Mouse (Mus musculus): ENCODE data around the gene Acd. TPM values are rescaled to one million over a fixed set of nuclear protein-coding genes. Genes with fewer than 3 reads are reported as not detected.

Gene Acd
- total RNA-seq, 2 experiments from 2014 or later, result 42.8 to 43.5 TPM

- DNase-seq (ENCODE audit: low spot score in 2 of 2), result no peak
Observed at GRCm38 (mm10) chr8:105702731-105703415, 2.0 kb upstream of the Acd start.

GRCm38 (mm10) chr8:105702001-105702401 is 1.1 kb upstream of the Acd start:
- DNase-seq (ENCODE audit: low spot score in 2 of 2), result no peak

- DNase-seq (ENCODE audit: low spot score in 2 of 2), result no peak
Observed at GRCm38 (mm10) chr8:105700566-105700965, 336 bp downstream of the Acd start.

GRCm38 (mm10) chr8:105699488-105700215 is 1.2 kb downstream of the Acd start:
- no peak for DNase-seq (ENCODE audit: low spot score in 2 of 2)

- DNase-seq (ENCODE audit: low spot score in 2 of 2), result no peak
Observed at GRCm38 (mm10) chr8:105698734-105699133, 2.2 kb downstream of the Acd start.

GRCm38 (mm10) chr8:105697196-105697780 is 3.6 kb downstream of the Acd start:
- no peak for DNase-seq (ENCODE audit: low spot score in 2 of 2)

- no peak for DNase-seq (ENCODE audit: low spot score in 2 of 2)
Observed at GRCm38 (mm10) chr8:105695080-105695780, 5.7 kb downstream of the Acd start.

GRCm38 (mm10) chr8:105694051-105694799 is 6.7 kb downstream of the Acd start:
- DNase-seq (ENCODE audit: low spot score in 2 of 2), result peak in 1 of 2 experiments; percentile 58

- DNase-seq (ENCODE audit: low spot score in 2 of 2), result peak; percentile 72 to 77
Observed at GRCm38 (mm10) chr8:105693648-105694047, 7.3 kb downstream of the Acd start.

- no peak for DNase-seq (ENCODE audit: low spot score in 2 of 2)
Observed at GRCm38 (mm10) chr8:105692449-105693182, 8.3 kb downstream of the Acd start.

GRCm38 (mm10) chr8:105690978-105691377 is 9.9 kb downstream of the Acd start:
- DNase-seq (ENCODE audit: low spot score in 2 of 2), result no peak

- no peak for DNase-seq (ENCODE audit: low spot score in 2 of 2)
Observed at GRCm38 (mm10) chr8:105689983-105690360, 10.9 kb downstream of the Acd start.

GRCm38 (mm10) chr8:105689256-105689982 is 11.5 kb downstream of the Acd start:
- no peak for DNase-seq (ENCODE audit: low spot score in 2 of 2)

GRCm38 (mm10) chr8:105688242-105688752 is 12.6 kb downstream of the Acd start:
- DNase-seq (ENCODE audit: low spot score in 2 of 2), result no peak

GRCm38 (mm10) chr8:105687512-105687911 is 13.4 kb downstream of the Acd start:
- DNase-seq (ENCODE audit: low spot score in 2 of 2), result no peak

- no peak for DNase-seq (ENCODE audit: low spot score in 2 of 2)
Observed at GRCm38 (mm10) chr8:105686551-105686950, 14.4 kb downstream of the Acd start.

GRCm38 (mm10) chr8:105685796-105686308 is 15.1 kb downstream of the Acd start, which contains the start of gene Carmil2:
Gene Carmil2 (plus strand): TSS chr8:105686274.
- DNase-seq (ENCODE audit: low spot score in 2 of 2), result no peak

- no peak for DNase-seq (ENCODE audit: low spot score in 2 of 2)
Observed at GRCm38 (mm10) chr8:105685325-105685724, 15.6 kb downstream of the Acd start.

- DNase-seq (ENCODE audit: low spot score in 2 of 2), result no peak
Observed at GRCm38 (mm10) chr8:105677891-105678290, 23.0 kb downstream of the Acd start.
